Mouse (Mus musculus): ENCODE measurements around the gene Pou3f3.
A peak's percentile ranks its signal among the peaks of the same experiment; 100 is the strongest.

Gene Pou3f3

DNA sequence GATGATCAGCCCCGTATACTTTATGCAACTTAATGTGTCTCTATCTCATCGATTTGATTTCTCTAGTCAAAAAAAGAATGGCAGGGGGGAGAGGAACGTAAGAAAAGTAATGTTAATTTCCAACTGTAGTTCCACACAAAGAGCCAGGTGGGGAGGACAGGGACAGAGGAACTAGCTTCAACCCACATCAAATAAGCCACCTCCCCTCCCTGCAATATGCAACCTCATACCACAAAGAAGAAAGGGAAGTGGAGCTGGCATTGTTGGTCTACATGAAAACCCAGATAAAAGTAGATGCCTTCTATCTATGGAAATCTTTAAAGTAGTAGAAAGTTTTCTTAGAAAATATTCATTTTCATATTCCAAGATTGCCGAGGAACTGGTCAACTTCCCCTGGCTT is 14.7 kb downstream of the Pou3f3 start:
- no peak for DNase-seq (ENCODE audit: low spot score)

GRCm38 (mm10) chr1:42710995-42711394 is 15.4 kb downstream of the Pou3f3 start:
- no peak for DNase-seq (ENCODE audit: low spot score)

- no peak for DNase-seq (ENCODE audit: low spot score)
These were observed 16.1 kb downstream of the Pou3f3 start for GRCm38 (mm10) chr1:42711456-42712310.

GRCm38 (mm10) chr1:42712311-42712690 is 16.7 kb downstream of the Pou3f3 start:
- DNase-seq (ENCODE audit: low spot score) = no peak

DNA sequence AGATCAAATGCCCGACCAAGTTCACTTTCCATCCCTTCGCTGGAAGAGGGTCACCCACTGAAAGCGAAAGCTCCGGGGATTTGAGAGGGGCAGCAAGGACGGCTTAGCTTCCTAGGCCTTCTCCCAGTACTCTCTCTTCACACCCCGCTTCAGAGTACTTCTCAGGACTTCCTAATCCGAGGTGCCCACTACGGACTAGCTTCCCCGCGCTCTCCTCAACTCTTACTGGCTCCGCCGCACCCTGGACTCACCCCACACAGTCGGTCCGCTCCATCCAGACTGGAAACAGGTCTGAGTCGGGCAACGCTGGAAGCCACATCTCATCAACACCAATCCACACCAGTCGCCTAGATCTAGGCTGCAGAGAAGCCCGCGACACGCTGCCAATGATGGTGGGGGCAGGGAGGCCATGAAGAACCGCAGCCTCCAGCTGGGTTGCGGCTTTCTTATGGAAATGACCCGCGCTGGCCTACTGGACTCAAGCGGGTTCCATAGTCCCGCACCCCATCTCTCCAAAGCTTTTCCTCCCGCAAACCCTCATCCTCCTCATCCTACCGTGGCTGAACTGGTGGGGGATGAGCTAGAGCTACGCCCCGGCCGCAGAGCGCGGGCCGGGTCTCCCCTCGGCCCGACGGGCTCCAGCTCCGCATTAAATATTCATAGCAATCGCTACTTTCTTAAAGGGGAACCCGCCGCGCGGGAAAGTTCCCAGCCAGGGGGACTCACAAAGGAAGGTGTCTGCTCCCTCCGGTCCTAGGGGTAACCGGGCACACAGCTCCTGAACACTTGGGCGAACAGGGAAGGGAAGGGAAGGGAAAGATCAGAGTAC is 17.8 kb downstream of the Pou3f3 start:
- DNase-seq (ENCODE audit: low spot score) = peak; percentile 42

DNA sequence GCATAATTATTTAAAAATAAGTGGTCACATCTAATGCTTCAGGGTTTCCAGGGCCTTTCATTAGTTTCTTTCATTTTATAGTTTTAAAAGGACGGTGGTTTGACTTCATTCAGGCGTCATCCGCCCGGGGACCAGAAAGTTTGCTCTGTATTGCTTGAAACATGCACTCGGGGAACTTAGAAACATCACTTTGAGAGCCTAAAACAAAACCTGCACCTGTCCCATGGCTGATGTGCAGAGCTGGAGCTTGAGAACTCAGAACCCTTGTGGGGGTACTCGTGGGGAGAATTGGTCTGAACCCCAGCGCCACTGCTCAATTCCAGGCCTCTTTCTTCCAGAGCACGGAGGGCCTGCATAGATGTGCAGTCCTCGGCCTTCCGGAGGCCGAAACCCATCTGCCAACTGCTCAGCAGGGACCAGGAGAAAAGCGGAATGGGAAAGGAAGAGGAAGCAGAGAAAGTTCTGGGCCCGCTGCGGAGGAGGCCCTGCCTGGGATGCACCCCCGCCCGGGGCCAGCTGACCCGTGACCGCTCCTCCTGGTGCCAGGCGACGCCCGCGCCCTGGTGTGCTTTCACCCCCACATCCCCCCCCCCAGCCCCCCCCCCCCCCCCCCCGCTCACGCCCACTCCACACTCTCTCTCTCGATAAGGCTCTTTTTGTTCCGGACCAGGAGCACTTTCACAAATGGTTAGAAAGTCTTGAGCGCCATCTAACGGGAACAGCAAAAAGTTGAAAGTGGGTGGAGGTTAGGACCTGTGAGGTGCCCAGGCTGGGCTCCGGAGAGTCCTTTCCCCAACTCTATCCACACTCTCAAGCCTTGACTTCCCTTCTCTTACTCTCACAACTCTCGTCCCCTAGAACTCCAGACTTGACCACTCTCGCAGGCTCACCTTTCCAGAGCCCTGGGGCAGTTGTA is 18.7 kb downstream of the Pou3f3 start:
- DNase-seq (ENCODE audit: low spot score) = peak; percentile 50

DNA sequence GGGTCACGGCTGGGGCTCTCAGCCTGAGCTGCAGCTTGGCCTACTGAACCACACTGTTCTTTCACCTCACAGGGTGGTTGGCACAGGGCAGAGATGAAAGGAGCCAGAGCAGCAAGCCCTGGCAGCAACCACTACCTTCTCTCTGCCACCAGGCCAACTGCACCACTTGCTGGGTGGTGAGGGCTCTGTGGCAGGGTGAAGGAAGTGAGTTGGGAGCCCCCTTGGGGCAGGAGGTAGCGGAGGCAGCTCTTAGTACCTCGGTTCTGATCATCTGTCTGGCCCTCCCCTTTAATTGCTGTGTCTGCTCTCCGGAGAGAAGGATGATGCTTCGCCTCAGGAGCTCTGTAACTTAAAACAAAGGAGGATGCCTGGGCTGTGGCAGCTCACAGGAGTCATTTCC is 23.0 kb downstream of the Pou3f3 start:
- DNase-seq (ENCODE audit: low spot score) = no peak

DNA sequence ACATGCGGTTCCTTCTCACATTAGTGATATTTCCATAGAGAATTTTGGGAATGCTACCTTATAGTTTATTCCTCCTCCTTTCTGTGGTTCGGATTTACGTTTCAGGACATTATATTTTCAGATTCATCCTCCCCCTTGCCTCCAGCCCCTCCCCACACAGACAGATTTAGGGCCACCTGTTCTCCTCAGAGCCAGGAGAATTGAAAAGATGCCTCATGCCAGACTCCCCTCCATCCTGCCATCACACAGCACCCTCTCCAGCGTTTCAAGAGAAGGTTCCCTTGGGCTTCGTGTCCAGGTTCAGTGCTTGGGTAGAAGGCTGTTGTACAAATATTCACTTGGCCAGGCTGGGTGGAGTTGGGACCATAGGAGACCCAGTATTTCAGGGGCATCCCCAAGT is 25.8 kb downstream of the Pou3f3 start:
- no peak for DNase-seq (ENCODE audit: low spot score)

DNA sequence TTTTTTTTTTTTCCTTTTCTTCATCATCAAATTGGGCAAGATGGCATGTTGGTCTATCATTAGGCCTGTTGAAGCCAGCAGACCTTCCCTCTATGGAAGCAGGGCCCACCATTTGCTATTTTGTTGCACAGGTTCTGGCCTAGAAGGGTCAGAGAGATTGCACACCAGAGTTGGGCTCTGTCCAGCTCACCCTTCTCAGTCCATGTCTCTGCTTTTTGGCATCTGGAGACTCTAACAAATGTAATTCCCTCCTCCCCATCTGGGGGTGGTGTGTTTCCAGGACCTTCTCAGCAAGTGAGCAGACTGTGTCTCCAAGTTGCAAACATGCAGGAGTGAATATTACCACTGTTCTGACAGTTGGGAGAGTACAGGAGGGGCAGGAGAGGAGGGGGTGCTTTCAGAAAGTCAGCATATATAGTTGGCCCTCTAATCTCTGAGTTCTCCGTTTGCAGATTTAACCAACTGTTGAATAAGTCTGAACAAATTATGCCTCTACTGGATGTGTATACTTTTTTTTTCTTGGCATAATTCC is 28.3 kb downstream of the Pou3f3 start:
- no peak for DNase-seq (ENCODE audit: low spot score)

GRCm38 (mm10) chr1:42724881-42725280 is 29.3 kb downstream of the Pou3f3 start:
- DNase-seq (ENCODE audit: low spot score) = no peak

DNA sequence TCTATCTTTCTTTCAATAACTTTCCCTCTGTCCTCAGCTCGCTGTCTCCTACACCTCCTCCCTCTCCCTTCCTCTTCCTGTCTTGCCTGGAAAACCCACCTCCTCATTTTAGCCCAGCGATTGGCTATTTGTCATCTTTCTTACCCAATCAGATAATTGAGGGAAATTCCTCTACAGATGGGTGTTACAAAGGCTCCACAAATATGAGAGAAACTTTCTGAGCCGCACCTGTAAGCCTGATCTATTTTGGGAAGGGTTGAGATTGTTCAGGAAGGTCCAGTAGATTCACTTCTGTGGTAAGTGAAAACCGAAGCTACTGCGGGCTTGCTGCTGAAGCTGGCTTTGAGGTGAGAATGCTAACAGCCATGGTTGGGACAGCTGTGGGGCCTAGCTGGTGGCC is 31.6 kb downstream of the Pou3f3 start:
- DNase-seq (ENCODE audit: low spot score) = no peak

DNA sequence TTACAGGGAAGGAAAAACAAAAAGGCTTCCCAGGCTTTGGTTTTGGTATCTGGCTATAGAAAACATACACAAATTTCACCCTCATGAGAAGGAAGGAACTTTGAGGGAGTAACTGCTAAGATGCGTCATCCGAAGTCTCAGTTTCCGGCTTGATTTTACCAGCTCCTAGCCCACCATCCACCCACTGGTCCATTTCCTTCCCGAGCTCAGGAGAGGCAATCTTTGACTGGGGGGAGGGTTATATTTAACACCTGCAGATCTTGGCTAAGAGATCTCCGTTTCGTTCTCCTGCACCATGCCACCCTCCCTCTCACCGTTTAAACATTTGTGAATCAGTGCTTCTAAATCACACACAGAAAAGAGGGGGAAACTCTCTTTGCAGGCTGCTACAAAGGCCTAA is 32.1 kb downstream of the Pou3f3 start:
- DNase-seq (ENCODE audit: low spot score) = no peak

- no peak for DNase-seq (ENCODE audit: low spot score)
These were observed 46.0 kb downstream of the Pou3f3 start for GRCm38 (mm10) chr1:42741383-42742241.

GRCm38 (mm10) chr1:42742242-42742560 is 46.6 kb downstream of the Pou3f3 start:
- no peak for DNase-seq (ENCODE audit: low spot score)

DNA sequence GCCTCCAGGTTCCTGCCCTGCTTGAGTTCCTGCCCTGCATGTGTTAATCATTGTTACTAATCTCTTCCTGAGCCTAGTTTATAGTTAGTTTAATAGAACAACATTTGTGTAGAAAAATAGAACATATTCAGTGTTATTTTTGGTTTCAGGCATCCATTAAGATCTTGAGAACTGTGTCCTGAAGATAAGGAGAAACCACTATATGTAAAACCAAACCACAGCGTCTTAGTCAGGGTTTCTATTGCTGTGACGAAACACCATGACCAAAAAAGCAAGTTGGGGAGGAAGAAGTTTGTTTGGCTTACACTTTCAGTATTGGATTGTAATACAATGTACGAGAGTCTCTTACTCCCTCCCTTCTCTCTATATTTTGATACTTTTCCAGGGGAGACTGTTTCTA is 49.5 kb downstream of the Pou3f3 start:
- no peak for DNase-seq (ENCODE audit: low spot score)

DNA sequence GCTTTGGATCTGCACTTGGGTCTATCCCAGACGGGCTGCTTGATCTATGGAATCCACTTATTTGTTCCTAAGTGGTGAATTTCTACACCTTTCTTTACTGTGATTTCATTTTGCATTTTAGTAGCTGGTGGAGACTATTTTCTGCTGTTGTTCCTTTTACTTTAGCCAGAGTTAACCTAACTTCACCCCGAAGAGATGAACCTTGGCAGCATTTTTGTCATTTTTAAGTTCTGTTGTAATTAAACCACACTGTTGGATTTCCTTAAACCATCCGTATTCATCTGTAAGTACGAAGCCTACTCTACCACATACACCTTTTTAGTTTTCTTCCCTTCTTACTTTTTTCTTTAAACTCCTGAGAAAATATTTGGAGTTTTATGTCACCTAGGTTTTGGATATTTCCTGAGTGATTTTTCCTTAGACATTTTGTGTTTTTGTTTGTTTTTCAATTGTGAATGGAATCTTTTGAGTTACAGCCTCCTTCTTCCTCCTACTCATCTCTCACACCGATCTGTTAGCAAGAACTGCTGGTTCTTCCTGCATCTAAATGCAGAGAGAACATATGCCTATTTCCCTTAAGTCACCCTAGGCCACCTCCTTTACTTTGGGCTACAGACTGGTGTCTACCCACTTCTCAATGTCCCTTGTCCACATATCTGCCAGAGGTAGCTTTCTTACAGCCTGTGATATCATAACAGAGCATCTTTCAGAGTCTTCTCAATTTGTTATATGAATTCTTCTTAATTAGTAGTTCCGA is 54.1 kb downstream of the Pou3f3 start:
- no peak for DNase-seq (ENCODE audit: low spot score)

Data from testis, postnatal 10 days (tissue).